Mouse (Mus musculus) CD4-positive helper T cell, adult 2 months (primary cell): ENCODE measurements around the gene Nes.

Experiments
- DNase-seq: peaks from one replicate; pipeline ENCODE4 v3.0.0-alpha.2; 2012; ENCODE audit warnings: low read depth, missing footprints, low spot score

Gene Nes

GRCm38 (mm10) chr3:87982836-87983601, 12.1 kb downstream of the Nes start:
- no peak for DNase-seq

- no peak for DNase-seq
These were observed 12.7 kb downstream of the Nes start for GRCm38 (mm10) chr3:87983627-87984026.

GRCm38 (mm10) chr3:87984094-87984493, 13.2 kb downstream of the Nes start:
- DNase-seq = no peak

- DNase-seq = no peak
These were observed 14.8 kb downstream of the Nes start for GRCm38 (mm10) chr3:87985505-87986320.

GRCm38 (mm10) chr3:87986868-87987267, 16.0 kb downstream of the Nes start:
- DNase-seq = peak; percentile 89

- DNase-seq = peak; percentile 66
These were observed 16.8 kb downstream of the Nes start for GRCm38 (mm10) chr3:87987633-87988032.

GRCm38 (mm10) chr3:87988068-87988467, 17.2 kb downstream of the Nes start:
- peak; percentile 17 for DNase-seq

GRCm38 (mm10) chr3:87989935-87990334, 19.1 kb downstream of the Nes start:
- no peak for DNase-seq

- peak; percentile 28 for DNase-seq
These were observed 22.6 kb downstream of the Nes start for GRCm38 (mm10) chr3:87993436-87993835.

- no peak for DNase-seq
These were observed 24.5 kb downstream of the Nes start for GRCm38 (mm10) chr3:87995331-87995730.

- DNase-seq = no peak
These were observed 25.5 kb downstream of the Nes start for GRCm38 (mm10) chr3:87996401-87996800.

GRCm38 (mm10) chr3:87996971-87997614, 26.2 kb downstream of the Nes start:
- DNase-seq = no peak

- DNase-seq = no peak
These were observed 27.9 kb downstream of the Nes start for GRCm38 (mm10) chr3:87998747-87999146.

- no peak for DNase-seq
These were observed 28.5 kb downstream of the Nes start for GRCm38 (mm10) chr3:87999243-87999895.

- DNase-seq = no peak
These were observed 29.3 kb downstream of the Nes start, which contains the start of gene Bcan for GRCm38 (mm10) chr3:88000181-88000580. Bcan (minus strand) TSS chr3:88000230.

- no peak for DNase-seq
These were observed 30.1 kb downstream of the Nes start for GRCm38 (mm10) chr3:88000816-88001595.

- DNase-seq = no peak
These were observed 31.6 kb downstream of the Nes start for GRCm38 (mm10) chr3:88002291-88002976.

GRCm38 (mm10) chr3:88005822-88006786, 35.2 kb downstream of the Nes start:
- no peak for DNase-seq

GRCm38 (mm10) chr3:88010634-88011265, 39.9 kb downstream of the Nes start:
- peak; percentile 55 for DNase-seq
